Mouse (Mus musculus) heart, postnatal 0 days (tissue): Measurements from ENCODE around the gene Dapk2.

Source experiments
- CTCF ChIP-seq: IDR thresholded peaks from 2 replicates; pipeline ENCODE4 v1.5.1; 2016; ENCODE audit warnings: antibody characterized with exemption, control low read depth, low read depth
- EP300 ChIP-seq: IDR thresholded peaks from 2 replicates; pipeline ENCODE4 v1.6.1; 2016; ENCODE audit warnings: antibody characterized with exemption, low read depth

DNA sequence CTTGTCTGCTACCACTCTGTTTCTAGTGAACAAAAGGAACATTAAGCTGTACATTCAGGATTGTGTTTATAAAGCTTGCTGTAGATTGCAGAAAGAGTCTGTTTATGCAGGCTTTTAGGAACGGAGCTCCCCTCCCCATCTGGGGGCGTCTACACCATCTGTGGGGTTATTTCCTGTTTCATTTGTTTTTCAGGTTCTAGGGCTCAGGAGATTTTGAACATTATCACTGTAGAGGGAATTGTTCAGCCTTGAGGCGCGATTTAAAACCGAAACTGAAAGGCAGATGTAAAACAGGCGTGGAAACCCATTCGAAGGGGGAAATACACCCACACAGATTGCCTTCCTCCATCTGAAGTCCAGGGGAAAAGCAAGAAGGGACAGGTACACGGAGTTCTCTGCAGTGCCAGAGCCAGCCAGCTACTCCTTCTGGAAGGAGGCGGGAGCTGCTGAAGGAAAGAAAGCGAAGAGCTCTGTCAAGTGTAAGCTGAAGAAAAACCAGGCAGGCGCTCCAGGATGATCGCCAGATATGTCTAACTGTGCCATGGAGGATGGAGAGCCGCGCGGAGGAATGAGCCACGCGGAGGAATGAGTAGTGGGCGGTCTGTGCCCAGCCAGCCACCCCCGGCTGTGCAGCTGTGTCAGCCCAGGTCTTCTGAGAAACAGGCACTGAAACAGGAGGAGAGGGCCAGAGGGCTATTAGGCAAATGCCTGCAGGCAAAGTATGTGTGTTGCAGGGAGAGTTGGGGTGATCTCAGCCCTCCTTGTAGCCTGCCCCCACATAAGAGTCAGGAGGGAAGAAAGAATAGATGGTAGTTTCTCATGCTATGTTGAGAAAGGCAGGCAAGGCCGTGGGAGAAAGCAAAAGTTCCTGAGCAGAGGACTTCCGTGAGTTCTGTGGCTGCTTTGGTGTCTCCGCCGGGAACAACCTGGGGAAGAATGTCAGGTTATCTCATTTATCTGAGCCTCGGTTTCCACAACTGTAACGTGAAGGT lies 147.4 kb downstream of the Dapk2 start:
- no peak for TF ChIP-seq CTCF
- TF ChIP-seq EP300, result no peak
